ENCODE assay signal across 8 mouse cellular contexts in the genomic region with DNA sequence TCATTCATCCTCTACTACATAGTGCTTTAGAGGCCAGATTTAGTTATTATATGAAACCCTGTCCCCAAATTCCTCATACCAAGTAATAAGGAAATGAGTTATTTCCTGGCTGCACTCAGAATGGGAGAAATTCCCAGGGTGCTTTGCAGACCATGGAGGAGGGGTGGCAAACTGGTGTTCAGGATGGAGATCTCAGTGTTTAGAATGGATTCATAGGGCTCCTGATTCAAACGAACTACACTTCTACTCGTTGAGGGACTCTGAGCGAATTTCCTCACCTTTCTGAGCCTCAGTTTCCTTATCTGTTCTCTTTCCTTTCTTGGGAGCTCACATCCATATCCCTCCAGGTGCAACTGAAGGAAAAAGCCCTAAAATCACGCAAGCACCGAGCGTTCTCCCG. TPM values are rescaled to one million over a fixed set of nuclear protein-coding genes. Genes with fewer than 3 reads are reported as not detected.
DNase-seq lines count a peak whose midpoint lies in the region; ATAC-seq and TF ChIP-seq lines count a peak whose summit lies in the region.

No protein-coding gene starts in this region.

- 12% methylated on average over 7 of the region's 7 CpGs for WGBS in liver, adult 2 months
- WGBS in forebrain, embryonic 16.5 days, result 2% methylated on average over 7 of the region's 7 CpGs
- WGBS in liver, embryonic 12.5 days (ENCODE audit: insufficient replicate concordance), result 6% methylated on average over 7 of the region's 7 CpGs

- peak; percentile 58 for ATAC-seq in forebrain, embryonic 16.5 days
- ATAC-seq in liver, embryonic 12.5 days, result no peak

- no peaks in the 10 kb centered on the region for H3K9me3 ChIP-seq in forebrain, embryonic 16.5 days (ENCODE audit: control insufficient read depth, low read length)
- no peaks in the 10 kb centered on the region for H3K9me3 ChIP-seq in liver, embryonic 12.5 days (replicated peaks)

- H3K4me3 ChIP-seq in liver, adult 2 months (ENCODE audit: insufficient read depth, low read depth, low read length), result peak overlapping the region; percentile 93
- H3K4me3 ChIP-seq in forebrain, embryonic 16.5 days (replicated peaks; ENCODE audit: low read length), result peak overlapping the region; percentile 65
- H3K4me3 ChIP-seq in liver, embryonic 12.5 days, result peak overlapping the region; percentile 82

- no peaks in the 10 kb centered on the region for H3K79me2 ChIP-seq in liver, adult 2 months (ENCODE audit: control insufficient read depth, insufficient read depth, low read length)

- TF ChIP-seq POLR2A in liver, adult 2 months (IDR thresholded peaks at IDR 0.05; ENCODE audit: extremely low read depth, insufficient read depth, low read length), result no peak
- TF ChIP-seq POLR2A in brain, embryonic 14.5 days (IDR thresholded peaks at IDR 0.05; ENCODE audit: borderline replicate concordance, extremely low read depth, insufficient read depth, insufficient read length, poor library complexity, severe bottlenecking), result no peak

- DNase-seq in liver, adult 2 months (ENCODE audit: extremely low read depth, low read depth, low spot score), result no peak
- DNase-seq in liver, result no peak
- DNase-seq in brain, embryonic 14.5 days (ENCODE audit: low read depth), result peak; percentile 52
- no peak for DNase-seq in thymus, adult 18-20 months
- no peak for DNase-seq in adrenal gland, adult (ENCODE audit: inconsistent age in 2 of 2, low spot score in 1 of 2)
- DNase-seq in cerebellum, adult 9-11 months, result no peak

- H3K4me1 ChIP-seq in liver, adult 2 months (ENCODE audit: control insufficient read depth, insufficient read depth, low read length), result no peaks in the 10 kb centered on the region
- H3K4me1 ChIP-seq in forebrain, embryonic 16.5 days (replicated peaks; ENCODE audit: control insufficient read depth, insufficient read depth, low read length), result peaks cover 15% of the 10 kb centered on the region
- peaks cover 76% of the 10 kb centered on the region for H3K4me1 ChIP-seq in liver, embryonic 12.5 days

- H3K27me3 ChIP-seq in liver, adult 2 months (ENCODE audit: control insufficient read depth, insufficient read depth, low read length), result peaks cover 5% of the 10 kb centered on the region; the same call in 1 of the 2 replicates
- no peaks in the 10 kb centered on the region for H3K27me3 ChIP-seq in forebrain, embryonic 16.5 days (replicated peaks; ENCODE audit: control insufficient read depth, insufficient read depth, low read length)
- H3K27me3 ChIP-seq in liver, embryonic 12.5 days (replicated peaks), result no peaks in the 10 kb centered on the region

- no peak for TF ChIP-seq CTCF in liver, adult 2 months (IDR thresholded peaks at IDR 0.05; ENCODE audit: low read depth, low read length)
- TF ChIP-seq CTCF in brain, embryonic 14.5 days (IDR thresholded peaks at IDR 0.05; ENCODE audit: borderline replicate concordance, extremely low read depth, insufficient read depth, insufficient read length), result no peak

- peak overlapping the region; percentile 73 for H3K9ac ChIP-seq in liver, adult 2 months (ENCODE audit: low read depth, low read length)
- peak overlapping the region; percentile 78 for H3K9ac ChIP-seq in forebrain, embryonic 16.5 days (replicated peaks; ENCODE audit: low read depth, low read length)
- H3K9ac ChIP-seq in liver, embryonic 12.5 days, result peak overlapping the region; percentile 80

- no peak overlapping the region for H3K27ac ChIP-seq in liver, adult 2 months (replicated peaks; ENCODE audit: insufficient read depth, low read depth, low read length)
- peak overlapping the region; percentile 37 for H3K27ac ChIP-seq in forebrain, embryonic 16.5 days (ENCODE audit: low read length)
- H3K27ac ChIP-seq in liver, embryonic 12.5 days, result no peak overlapping the region

- H3K36me3 ChIP-seq in liver, adult 2 months (ENCODE audit: control insufficient read depth, insufficient read depth, low read length), result no peaks in the 10 kb centered on the region
- H3K36me3 ChIP-seq in forebrain, embryonic 16.5 days (ENCODE audit: control insufficient read depth, insufficient read depth), result no peaks in the 10 kb centered on the region
- H3K36me3 ChIP-seq in liver, embryonic 12.5 days, result no peaks in the 10 kb centered on the region

- peak overlapping the region; percentile 73 for H3K4me2 ChIP-seq in forebrain, embryonic 16.5 days (ENCODE audit: low read length)
- peak overlapping the region; percentile 97 for H3K4me2 ChIP-seq in liver, embryonic 12.5 days

RNA-seq across cellular contexts. Expression of gene Abcc1, which starts 0.4 kb away (rescaled TPM):
- total RNA-seq in liver, adult 2 months (2014; rRNA removed), result 1.3 and 2.3 TPM in 2 replicates
- 1.1 and 1.6 TPM in 2 replicates for polyA plus RNA-seq in liver, adult 2 months (2012; rRNA removed)
- 12.3 and 12.4 TPM in 2 replicates for polyA plus RNA-seq in brain, embryonic 14.5 days (2012; rRNA removed)
- polyA plus RNA-seq in forebrain, embryonic 16.5 days (2015; fragmentation: Nextera tagmentation; extraction: Ambion mirVana), result 11.3 and 11.6 TPM in 2 replicates
- polyA plus RNA-seq in liver, embryonic 12.5 days (2016; fragmentation: Nextera tagmentation; extraction: Ambion mirVana), result 6.2 and 6.6 TPM in 2 replicates

RNA-seq across cellular contexts. Expression of gene Fopnl, which starts 43.7 kb away (rescaled TPM):
- 33.1 and 36.6 TPM in 2 replicates for total RNA-seq in liver, adult 2 months (2014; rRNA removed)
- 14.8 and 14.9 TPM in 2 replicates for polyA plus RNA-seq in liver, adult 2 months (2012; rRNA removed)
- polyA plus RNA-seq in brain, embryonic 14.5 days (2012; rRNA removed), result 83.0 and 95.1 TPM in 2 replicates
- 206 and 213 TPM in 2 replicates for polyA plus RNA-seq in forebrain, embryonic 16.5 days (2015; fragmentation: Nextera tagmentation; extraction: Ambion mirVana)
- polyA plus RNA-seq in liver, embryonic 12.5 days (2016; fragmentation: Nextera tagmentation; extraction: Ambion mirVana), result 81.9 and 85.5 TPM in 2 replicates
